Mouse (Mus musculus) hindbrain, embryonic 16.5 days (tissue): ENCODE data around the gene Mpdu1. TPM values are rescaled to one million over a fixed set of nuclear protein-coding genes. Genes with fewer than 3 reads are reported as not detected.

Experiments
- ATAC-seq: fragments of 200-750 bp; cut with Nextera tagmentation; 2 replicates; pipeline ENCODE4 v1.8.0; 2017; ENCODE audit warnings: moderate TSS enrichment, moderate library complexity
- H3K27ac ChIP-seq: fragments of 300-500 bp; sonication (generic); 2 replicates; pipeline ENCODE4 v1.5.1; 2014; ENCODE audit warnings: low read depth, mild to moderate bottlenecking, control low read depth, low read length, moderate library complexity
- H3K27me3 ChIP-seq: fragments of 300-500 bp; sonication (generic); replicated peaks from 2 replicates; pipeline ENCODE4 v1.6.1; 2014; ENCODE audit warnings: low read length; ENCODE audit not compliant: control insufficient read depth, insufficient read depth
- H3K36me3 ChIP-seq: fragments of 300-500 bp; sonication (generic); 2 replicates; pipeline ENCODE4 v1.6.1; 2014; ENCODE audit warnings: mild to moderate bottlenecking, low read length, moderate library complexity, mixed read lengths; ENCODE audit not compliant: control insufficient read depth, insufficient read depth
- H3K4me1 ChIP-seq: fragments of 300-500 bp; sonication (generic); 2 replicates; pipeline ENCODE4 v1.6.1; 2014; ENCODE audit warnings: low read depth, low read length; ENCODE audit not compliant: control insufficient read depth, insufficient read depth
- H3K4me2 ChIP-seq: fragments of 300-500 bp; sonication (generic); 2 replicates; pipeline ENCODE4 v1.6.1; 2014; ENCODE audit warnings: mild to moderate bottlenecking, low read length, control low read depth, moderate library complexity
- H3K4me3 ChIP-seq: fragments of 300-500 bp; sonication (generic); 2 replicates; pipeline ENCODE4 v1.5.1; 2014; ENCODE audit warnings: mild to moderate bottlenecking, low read length, control low read depth, moderate library complexity
- H3K9ac ChIP-seq: fragments of 300-500 bp; sonication (generic); 2 replicates; pipeline ENCODE4 v1.6.1; 2014; ENCODE audit warnings: low read depth, mild to moderate bottlenecking, control low read depth, low read length, moderate library complexity
- H3K9me3 ChIP-seq: fragments of 300-500 bp; sonication (generic); 2 replicates; pipeline ENCODE4 v1.6.1; 2014; ENCODE audit warnings: mild to moderate bottlenecking, low read length, moderate library complexity; ENCODE audit not compliant: control insufficient read depth
- WGBS: fragments of 180-500 bp; shearing (Covaris S2); extraction: QIAGEN DNeasy Blood & Tissue Kit; methylation state at CpG from one replicate; pipeline ENCODE4 v1.1.7; 2014; 5-methylcytosine and 5-hydroxymethylcytosine counted together
- polyA plus RNA-seq: library from polyadenylated mRNA; unstranded; fragments of >200 nt; fragmentation: Nextera tagmentation; extraction: Ambion mirVana; gene quantifications from 2 replicates; pipeline ENCODE4 v1.2.1, GENCODE M21; 2015

Gene Mpdu1
- polyA plus RNA-seq, 1 experiment from 2014 or later, result 112 TPM

DNA sequence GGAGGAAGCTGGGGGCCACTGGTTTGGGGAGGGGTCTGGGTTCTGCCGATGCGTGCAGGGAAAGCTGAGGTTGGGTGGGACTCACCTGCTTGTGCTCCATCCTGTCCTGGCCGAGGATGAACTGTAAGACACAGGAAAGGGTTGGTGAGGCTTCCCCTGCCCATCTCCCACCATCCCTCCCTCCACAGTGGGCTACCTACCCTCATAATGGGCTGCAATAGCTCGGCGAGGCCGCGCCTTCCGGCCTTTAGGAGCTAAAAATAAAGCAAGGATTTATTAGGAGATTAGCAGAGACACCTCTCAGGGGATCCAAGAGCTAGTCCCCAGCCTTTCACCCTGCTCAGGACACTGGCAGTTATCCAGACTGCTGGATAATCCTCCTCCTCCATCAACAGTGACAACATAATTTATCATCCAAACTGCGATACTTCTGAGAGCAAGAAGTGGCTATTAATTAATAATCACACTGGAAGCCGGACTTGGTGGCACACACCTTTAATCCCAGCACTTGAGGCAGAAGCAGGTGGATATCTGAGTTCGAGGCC is 31.1 kb upstream of the Mpdu1 start:
- Histone ChIP-seq H3K4me3 (no peak overlapping the region), H3K4me2 (no peak overlapping the region), H3K9me3 (no peaks in the 10 kb centered on the region), H3K4me1 (peaks cover 11% of the 10 kb centered on the region), H3K36me3 (no peaks in the 10 kb centered on the region), H3K27ac (no peak overlapping the region), H3K27me3 (no peaks in the 10 kb centered on the region; the same call in 1 of the 2 replicates), H3K9ac (no peak overlapping the region)
- WGBS, result 58% methylated on average over 11 of the region's 11 CpGs
- no peak for ATAC-seq

DNA sequence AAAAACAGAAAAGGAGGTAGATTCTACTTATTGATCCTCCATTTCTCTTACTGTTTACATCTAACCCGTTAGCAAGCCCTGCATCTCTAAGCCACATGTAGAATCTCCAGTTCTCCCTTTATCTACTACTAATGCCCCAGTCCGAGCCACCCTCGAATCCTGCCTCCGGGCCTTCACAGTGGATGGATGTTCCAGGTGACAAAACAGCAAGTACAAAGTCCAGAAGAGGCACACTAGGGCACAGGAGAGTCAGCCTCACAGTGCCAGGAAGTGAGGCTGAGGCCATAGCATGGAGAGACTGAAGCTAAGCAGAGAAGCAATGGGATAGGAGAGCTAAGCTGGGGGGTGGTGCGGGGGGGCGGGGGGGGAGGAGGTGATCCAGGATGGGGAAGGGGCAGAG is 30.4 kb upstream of the Mpdu1 start:
- Histone ChIP-seq H3K27ac (no peak overlapping the region), H3K4me2 (no peak overlapping the region), H3K4me1 (peaks cover 11% of the 10 kb centered on the region), H3K27me3 (no peaks in the 10 kb centered on the region; the same call in 1 of the 2 replicates), H3K36me3 (no peaks in the 10 kb centered on the region), H3K4me3 (no peak overlapping the region), H3K9me3 (no peaks in the 10 kb centered on the region), H3K9ac (no peak overlapping the region)
- 86% methylated on average over 6 of the region's 6 CpGs for WGBS
- ATAC-seq, result no peak

GRCm38 (mm10) chr11:69692196-69692811 is 29.9 kb upstream of the Mpdu1 start:
- WGBS, result 87% methylated on average over 9 of the region's 9 CpGs
- H3K27me3 ChIP-seq, result no peaks in the 10 kb centered on the region; the same call in 1 of the 2 replicates
- H3K4me1 ChIP-seq, result peaks cover 11% of the 10 kb centered on the region
- H3K9me3 ChIP-seq, result no peaks in the 10 kb centered on the region
- no peak for ATAC-seq
- no peak overlapping the region for H3K4me3 ChIP-seq
- H3K27ac ChIP-seq, result no peak overlapping the region
- H3K9ac ChIP-seq, result no peak overlapping the region
- H3K4me2 ChIP-seq, result no peak overlapping the region
- H3K36me3 ChIP-seq, result no peaks in the 10 kb centered on the region

GRCm38 (mm10) chr11:69689891-69690290 is 27.4 kb upstream of the Mpdu1 start:
- Histone ChIP-seq H3K27me3 (no peaks in the 10 kb centered on the region; the same call in 1 of the 2 replicates), H3K27ac (no peak overlapping the region), H3K9me3 (no peaks in the 10 kb centered on the region), H3K9ac (no peak overlapping the region), H3K4me2 (no peak overlapping the region), H3K36me3 (no peaks in the 10 kb centered on the region), H3K4me3 (no peak overlapping the region), H3K4me1 (peaks cover 7% of the 10 kb centered on the region; the same call in 1 of the 2 replicates)
- no peak for ATAC-seq
- 100% methylated on average over 1 of the region's 1 CpGs for WGBS

DNA sequence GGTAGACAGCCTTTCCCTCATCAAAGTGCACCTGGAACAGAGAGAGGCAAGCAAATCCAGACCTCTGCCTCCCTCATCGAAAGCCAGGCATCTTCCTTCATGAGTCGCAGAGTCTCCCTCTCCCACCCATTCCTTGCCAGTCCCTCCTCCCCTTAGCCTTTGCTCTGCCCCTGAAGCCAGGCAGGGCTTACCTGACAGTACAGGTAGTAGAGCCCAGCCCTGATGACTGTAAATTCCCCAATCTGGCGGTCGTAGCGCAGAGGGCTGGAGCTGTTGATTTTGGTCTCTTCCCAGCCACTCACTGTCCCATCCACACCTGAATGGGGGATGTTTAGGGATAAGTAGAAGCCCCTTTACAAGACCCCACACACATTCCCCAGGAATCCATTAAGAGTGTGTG is 24.6 kb upstream of the Mpdu1 start:
- Histone ChIP-seq H3K4me2 (no peak overlapping the region), H3K27ac (no peak overlapping the region), H3K4me1 (peaks cover 15% of the 10 kb centered on the region), H3K36me3 (no peaks in the 10 kb centered on the region), H3K9ac (0 out of 2 replicates have a peak overlapping the region, but pooled peaks have one; percentile 26), H3K4me3 (no peak overlapping the region), H3K27me3 (no peaks in the 10 kb centered on the region), H3K9me3 (no peaks in the 10 kb centered on the region)
- 52% methylated on average over 5 of the region's 5 CpGs for WGBS
- no peak for ATAC-seq

DNA sequence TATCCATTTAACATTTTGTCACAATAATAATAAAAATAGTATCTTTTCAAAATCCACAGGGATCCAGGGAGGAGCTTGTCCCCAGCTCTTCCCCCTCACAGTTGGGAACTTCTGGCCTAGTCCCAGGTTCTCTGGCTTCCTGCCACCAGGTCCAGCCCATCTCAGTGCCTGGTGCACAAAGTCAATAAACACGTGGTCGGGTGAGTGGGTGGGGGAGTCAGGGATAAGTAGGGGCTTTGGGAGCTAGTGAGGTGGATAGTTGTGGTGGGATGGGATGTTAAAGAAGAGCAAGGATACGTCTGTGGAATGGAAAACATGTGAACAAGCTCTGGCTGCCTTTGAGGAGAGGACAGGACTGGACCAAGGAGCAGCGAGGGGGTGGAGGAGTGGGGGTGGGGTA is 23.9 kb upstream of the Mpdu1 start:
- Histone ChIP-seq H3K36me3 (no peaks in the 10 kb centered on the region), H3K4me2 (no peak overlapping the region), H3K27ac (no peak overlapping the region; the same call in 1 of the 2 replicates), H3K27me3 (no peaks in the 10 kb centered on the region), H3K4me1 (peaks cover 15% of the 10 kb centered on the region), H3K9ac (no peak overlapping the region), H3K9me3 (no peaks in the 10 kb centered on the region), H3K4me3 (no peak overlapping the region)
- ATAC-seq, result no peak
- 18% methylated on average over 4 of the region's 4 CpGs for WGBS

DNA sequence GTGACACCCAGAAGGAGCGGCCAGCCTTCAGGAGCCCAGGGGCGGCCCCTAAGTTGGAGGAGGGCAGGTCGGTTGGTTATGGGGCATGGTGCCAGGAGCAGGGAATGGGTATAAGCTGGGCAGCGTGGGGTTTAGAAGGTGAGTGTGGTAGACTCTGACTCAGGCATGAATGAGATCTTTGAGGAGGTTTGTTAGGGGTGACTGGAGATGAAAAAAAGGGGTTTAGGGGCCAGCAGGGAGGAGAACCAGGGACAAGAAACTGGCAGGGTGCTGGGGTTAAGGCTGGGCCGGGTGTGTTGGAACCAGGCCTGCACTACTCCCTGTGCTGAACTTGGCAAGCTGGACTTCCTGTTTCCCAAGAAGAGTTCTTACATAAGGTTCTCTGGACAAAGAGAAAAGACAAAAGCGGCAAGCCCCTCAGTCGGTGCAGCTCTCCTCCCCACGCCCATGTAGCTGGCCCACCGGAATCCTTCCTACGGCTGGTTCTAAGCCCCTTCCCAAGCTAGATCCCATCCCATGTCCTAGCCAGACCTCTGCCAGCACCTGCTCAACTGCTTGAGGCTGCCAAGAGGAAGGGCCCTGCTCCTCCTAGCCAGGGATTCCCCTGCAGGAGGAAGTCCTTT is 23.2 kb upstream of the Mpdu1 start, which contains the start of gene Tnfsf13:
Gene Tnfsf13 (minus strand): TSS at position 259 of the 623 bp plus-strand sequence.
- Histone ChIP-seq H3K27me3 (no peaks in the 10 kb centered on the region), H3K9ac (peak within 1 kb of the TSS; percentile 41; the same call in 1 of the 2 replicates), H3K4me1 (peaks cover 20% of the 10 kb centered on the region), H3K27ac (peak within 1 kb of the TSS; percentile 84), H3K4me3 (no peak within 1 kb of the TSS), H3K9me3 (no peaks in the 10 kb centered on the region), H3K4me2 (no peak within 1 kb of the TSS), H3K36me3 (no peaks in the 10 kb centered on the region)
- WGBS, result 49% methylated on average over 10 of the region's 10 CpGs
- ATAC-seq, result no peak

GRCm38 (mm10) chr11:69684936-69685335 is 22.5 kb upstream of the Mpdu1 start:
- Histone ChIP-seq H3K4me1 (peaks cover 27% of the 10 kb centered on the region), H3K27me3 (no peaks in the 10 kb centered on the region), H3K27ac (peak overlapping the region; percentile 45; the same call in 1 of the 2 replicates), H3K9ac (no peak overlapping the region), H3K4me3 (no peak overlapping the region), H3K4me2 (no peak overlapping the region), H3K36me3 (no peaks in the 10 kb centered on the region), H3K9me3 (no peaks in the 10 kb centered on the region)
- no peak for ATAC-seq
- WGBS, result 69% methylated on average over 6 of the region's 6 CpGs

DNA sequence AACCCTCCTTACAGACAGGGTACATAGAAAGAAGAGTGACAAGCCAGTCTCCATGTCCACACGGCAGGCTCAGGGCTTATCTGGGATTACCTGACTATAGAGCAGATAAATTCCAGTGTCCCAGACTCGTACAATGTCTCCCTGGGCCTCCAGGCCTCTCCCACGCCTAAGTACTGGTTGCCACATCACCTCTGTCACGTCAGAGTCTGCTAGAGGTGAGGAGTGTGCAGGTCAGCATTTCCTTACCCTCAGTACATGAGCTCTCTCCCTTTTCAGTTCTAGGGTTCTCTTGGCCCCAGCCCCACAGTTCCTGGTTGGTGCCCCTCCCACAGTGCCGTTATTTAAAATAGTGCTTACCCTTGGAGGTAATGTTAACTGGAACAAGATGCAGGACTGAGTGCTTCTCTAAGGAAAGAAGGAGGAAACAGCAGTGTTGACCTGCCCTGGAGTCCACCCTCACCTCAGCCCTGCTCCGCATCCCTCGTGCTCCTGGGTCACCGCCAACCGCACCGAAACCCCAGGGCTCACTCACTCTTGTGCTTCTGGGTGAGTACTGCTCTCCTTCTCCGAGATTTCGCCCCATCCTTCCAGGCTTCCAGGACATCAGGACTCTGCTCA is 21.8 kb upstream of the Mpdu1 start:
- peaks cover 33% of the 10 kb centered on the region for H3K4me1 ChIP-seq
- H3K4me3 ChIP-seq, result no peak overlapping the region
- ATAC-seq, result no peak
- no peaks in the 10 kb centered on the region for H3K36me3 ChIP-seq
- H3K27ac ChIP-seq, result no peak overlapping the region
- WGBS, result 83% methylated on average over 12 of the region's 12 CpGs
- no peaks in the 10 kb centered on the region for H3K27me3 ChIP-seq
- H3K9ac ChIP-seq, result 0 out of 2 replicates have a peak overlapping the region, but pooled peaks have one; percentile 0
- H3K4me2 ChIP-seq, result no peak overlapping the region
- no peaks in the 10 kb centered on the region for H3K9me3 ChIP-seq
